Mouse (Mus musculus) embryo, embryonic 10 days (tissue): Measurements from ENCODE around the gene Fam166a.
"Not testable (repeated sequence)": the region's sequence is repeated elsewhere in the genome, so short reads cannot be mapped to it uniquely, and the experiment has no call there.

Experiments used
- DNase-seq: peaks from one replicate; pipeline ENCODE4 v3.0.0-alpha.2; 2015; ENCODE audit warnings: low spot score

Gene Fam166a

GRCm38 (mm10) chr2:25242101-25242506, 23.6 kb downstream of the Fam166a start, which contains the start of the genes Rnf208 and Cysrt1:
TSS of gene Rnf208 (plus strand) at chr2:25242255.
TSS of gene Cysrt1 (minus strand) at chr2:25242452.
- peak; percentile 38 for DNase-seq

GRCm38 (mm10) chr2:25243342-25243741, 24.8 kb downstream of the Fam166a start:
- DNase-seq: no peak

- DNase-seq: no peak
Observed at GRCm38 (mm10) chr2:25244144-25244543, 25.6 kb downstream of the Fam166a start.

DNA sequence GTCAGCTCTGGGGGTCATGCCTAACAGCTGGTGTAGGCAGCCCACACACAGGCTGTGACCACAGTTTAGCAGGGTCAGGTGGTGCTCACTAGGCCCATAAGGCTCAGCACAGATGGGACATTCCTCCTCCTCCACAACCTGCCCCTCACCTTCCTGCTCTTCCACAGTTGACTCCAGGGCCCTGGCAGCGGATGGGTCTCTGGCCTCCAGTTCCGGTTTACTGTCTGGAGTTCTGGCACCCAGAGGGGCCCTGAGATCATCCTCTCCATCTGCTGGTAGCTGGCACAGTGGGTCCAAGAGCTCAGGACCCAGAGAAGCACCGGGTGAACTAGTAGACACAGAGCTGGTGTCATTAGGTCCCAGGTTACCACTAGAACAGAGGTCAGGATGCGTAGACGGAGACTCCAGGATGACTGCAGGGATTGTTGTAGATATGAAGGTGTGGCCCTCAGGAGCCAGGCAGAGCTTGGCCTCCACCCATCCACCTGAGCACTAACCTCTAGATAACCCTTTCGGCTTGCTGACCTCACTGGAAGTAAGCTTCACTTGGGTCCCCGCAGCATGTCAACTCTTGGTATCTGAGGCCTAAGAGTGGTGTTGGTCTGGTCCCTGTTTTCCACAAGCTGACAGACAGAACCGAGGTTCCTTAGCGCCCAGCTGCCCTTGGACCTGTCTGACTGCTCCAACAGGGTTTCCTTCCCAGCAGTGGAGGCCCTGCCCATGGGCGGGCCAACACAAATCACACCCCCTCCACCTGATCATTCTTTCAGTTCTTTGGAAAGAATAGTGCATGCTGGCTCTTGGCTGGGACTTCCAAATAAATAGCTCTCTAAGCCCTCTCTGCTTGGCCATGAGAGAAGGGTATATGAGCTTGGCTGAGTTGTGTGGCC, 27.9 kb downstream of the Fam166a start, which contains the start of gene AL732309.1:
AL732309.1 (minus strand) TSS at position 681 of the 890 bp plus-strand sequence.
- no peak for DNase-seq

GRCm38 (mm10) chr2:25252331-25252730, 33.8 kb downstream of the Fam166a start:
- no peak for DNase-seq

DNA sequence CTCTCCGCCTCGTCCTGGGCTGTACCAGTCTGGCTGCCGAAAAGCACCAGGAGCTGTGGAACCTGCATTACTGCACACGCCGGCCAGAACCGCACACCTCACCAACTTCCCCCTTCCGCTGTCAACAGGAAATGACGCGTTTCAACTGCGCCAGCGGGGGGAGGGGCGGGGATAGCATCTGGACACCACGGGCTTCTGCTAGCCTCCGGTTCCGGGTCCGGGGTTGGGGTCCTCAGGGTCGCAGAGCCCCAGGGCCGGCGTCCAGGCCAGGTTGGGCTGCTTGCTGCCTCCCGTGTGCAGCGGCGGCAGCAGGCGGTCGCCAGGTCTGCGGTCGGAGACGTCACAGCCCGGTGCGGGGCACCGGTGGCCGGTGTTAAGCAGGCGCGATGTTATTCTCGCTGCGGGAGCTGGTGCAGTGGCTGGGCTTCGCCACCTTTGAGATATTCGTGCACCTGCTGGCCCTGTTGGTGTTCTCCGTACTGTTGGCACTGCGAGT, 36.8 kb downstream of the Fam166a start, which contains the start of gene Tmem203:
Tmem203 (plus strand) TSS at position 156 of the 496 bp plus-strand sequence.
- DNase-seq: peak; percentile 87

- peak; percentile 48 for DNase-seq
Observed at GRCm38 (mm10) chr2:25256443-25257109, 38.0 kb downstream of the Fam166a start.

- DNase-seq: not testable (repeated sequence)
Observed at GRCm38 (mm10) chr2:25257250-25257649, 38.7 kb downstream of the Fam166a start.

DNA sequence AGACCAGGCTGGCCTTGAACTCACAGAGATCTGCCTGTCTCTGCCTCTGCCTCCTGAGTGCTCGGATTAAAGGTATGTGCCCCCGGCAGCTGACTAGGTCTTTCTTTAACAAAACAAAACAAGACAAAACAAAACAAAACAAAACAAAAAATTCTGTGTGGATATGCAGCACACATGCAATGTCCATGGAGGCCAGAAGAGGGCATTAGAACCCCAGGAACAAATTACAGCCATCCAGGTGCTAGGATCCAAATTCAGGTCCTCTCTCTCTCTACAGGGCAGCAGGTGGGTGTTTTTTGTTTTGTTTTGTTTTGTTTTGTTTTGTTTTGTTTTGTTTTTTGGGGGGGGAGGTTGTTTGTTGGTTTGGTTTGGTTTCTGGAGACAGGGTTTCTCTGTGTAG, 40.3 kb downstream of the Fam166a start:
- DNase-seq: no peak

DNA sequence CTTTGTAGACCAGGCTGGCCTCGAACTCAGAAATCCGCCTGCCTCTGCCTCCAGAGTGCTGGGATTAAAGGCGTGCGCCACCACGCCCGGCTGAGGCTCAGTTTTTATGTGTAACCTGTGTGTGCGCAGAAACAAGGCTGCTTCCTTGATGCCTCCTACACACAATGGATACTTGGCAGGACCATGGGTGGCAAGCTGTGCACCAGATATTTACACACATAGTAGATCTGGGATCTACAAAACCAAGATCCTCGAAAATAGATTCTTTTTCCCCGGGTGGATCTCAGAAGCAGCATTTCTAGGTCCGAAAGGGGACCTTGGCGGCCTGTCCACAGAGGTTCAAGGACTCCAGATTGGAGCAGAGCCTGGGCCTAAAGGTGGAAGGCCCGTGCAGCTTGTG, 43.3 kb downstream of the Fam166a start:
- DNase-seq: no peak

DNA sequence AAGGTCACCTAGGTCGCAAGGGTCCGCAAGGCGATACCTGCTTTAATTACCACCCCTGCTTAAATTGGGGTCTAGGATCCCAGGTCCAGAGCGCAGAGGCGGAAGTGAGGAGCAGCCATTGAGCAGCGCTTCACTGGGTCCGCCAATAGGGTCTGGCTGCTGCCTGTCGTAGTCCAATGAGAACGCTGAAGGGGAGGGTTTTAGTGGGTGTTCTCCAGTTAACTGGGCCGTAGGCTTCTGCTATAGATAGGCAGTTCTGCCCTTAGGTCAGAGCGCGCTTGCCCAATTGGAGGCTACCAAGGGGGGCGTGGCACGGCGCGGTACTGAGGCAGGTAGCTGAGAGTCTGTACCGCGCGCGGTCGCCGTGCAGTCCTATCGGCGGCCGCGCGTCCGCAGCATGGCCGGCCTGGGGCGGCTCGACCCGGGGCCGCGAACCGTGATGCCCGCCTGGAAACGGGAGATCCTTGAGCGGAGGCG, 43.8 kb downstream of the Fam166a start, which contains the start of gene Tprn:
Tprn (plus strand) TSS at position 328 of the 477 bp plus-strand sequence.
- DNase-seq: peak; percentile 98

GRCm38 (mm10) chr2:25262795-25263622, 44.5 kb downstream of the Fam166a start:
- peak; percentile 45 for DNase-seq

DNA sequence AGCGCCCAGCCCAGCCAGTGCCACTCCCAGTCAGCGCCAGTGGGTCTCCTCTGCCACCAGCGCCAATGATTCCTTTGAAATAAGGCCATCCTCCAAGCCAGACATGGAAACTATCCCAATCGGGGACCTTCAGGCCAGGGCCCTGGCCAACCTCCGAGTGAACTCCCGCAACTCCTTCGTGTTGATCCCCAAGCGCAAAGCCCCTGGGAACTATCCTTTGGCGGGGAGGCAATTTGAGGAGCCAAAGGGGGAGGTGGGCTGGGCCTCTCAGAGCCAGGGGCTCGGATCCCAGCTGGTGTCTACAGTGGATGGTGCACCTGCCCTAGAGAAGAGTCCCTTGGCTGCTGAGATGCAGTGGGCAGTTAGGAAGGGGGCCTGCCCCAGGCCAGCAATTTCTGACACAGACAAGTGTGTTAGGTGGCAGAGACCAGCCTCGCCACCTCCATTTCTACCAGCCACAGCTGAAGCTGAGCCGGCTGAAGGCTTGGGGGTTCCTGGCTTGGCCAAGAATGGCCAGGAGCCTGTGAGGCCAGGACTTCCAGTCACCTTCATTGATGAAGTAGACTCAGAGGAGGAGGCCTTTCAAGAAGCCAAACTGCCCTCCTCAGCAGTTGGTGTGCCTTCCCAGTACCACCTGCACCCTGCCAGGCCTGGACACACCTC, 45.2 kb downstream of the Fam166a start:
- no peak for DNase-seq

GRCm38 (mm10) chr2:25264286-25264660, 45.7 kb downstream of the Fam166a start:
- DNase-seq: no peak

DNA sequence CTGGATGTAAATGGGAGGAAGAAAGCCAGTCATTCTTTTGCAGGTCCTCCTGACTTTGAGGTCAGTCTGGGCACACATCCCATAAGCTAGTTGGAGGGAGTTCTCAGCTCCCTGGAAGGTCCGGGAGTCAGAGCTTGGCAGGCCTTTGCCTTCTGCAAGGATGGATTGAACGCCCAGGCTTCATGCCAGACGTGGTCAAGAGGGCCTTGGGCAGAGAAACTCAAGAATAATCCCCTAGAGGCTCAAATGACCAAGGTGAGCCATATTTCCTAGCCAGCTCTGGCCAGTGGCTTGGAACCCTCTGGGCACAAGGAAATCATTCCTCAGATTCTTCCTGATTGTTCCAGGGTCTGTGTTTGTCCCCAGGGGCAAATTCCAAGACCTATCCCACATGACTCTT, 46.3 kb downstream of the Fam166a start:
- DNase-seq: no peak

DNA sequence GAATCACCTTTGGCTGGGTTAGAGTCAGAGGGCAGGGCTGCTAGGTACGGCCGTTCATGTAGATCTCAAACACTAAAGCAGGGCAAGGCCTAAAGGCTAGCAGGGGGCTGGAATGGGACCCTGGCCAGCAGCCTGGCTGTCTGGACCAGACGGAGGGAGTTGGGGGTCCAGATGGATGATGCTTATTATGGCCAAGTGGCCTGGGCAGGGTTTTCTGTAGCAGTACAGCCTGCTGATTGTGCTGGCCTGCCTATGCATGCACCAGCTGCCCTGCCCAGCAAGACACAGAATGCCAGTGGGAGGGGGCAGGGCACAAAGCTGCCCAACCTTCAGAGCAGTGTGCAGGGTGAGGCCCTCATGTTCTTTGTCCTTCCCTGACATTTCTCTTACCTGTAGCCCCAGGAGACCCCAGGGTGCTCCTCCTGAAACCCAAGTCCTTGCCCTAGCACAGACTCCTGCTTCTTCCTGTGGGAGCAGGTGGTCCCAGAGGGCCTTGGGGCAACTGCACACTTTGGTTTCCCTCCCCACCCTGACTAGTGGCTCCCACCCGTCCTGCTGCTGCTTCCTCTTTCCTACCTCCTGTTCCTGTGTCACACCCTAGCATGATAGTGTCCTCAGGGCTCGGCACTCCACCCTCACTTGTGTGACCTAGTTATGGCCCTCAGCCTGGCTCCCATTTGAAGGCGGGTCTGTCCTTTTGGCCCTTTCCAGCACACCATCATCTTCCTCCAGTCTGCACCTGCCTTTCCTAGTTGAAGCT, 47.5 kb downstream of the Fam166a start:
- no peak for DNase-seq

DNA sequence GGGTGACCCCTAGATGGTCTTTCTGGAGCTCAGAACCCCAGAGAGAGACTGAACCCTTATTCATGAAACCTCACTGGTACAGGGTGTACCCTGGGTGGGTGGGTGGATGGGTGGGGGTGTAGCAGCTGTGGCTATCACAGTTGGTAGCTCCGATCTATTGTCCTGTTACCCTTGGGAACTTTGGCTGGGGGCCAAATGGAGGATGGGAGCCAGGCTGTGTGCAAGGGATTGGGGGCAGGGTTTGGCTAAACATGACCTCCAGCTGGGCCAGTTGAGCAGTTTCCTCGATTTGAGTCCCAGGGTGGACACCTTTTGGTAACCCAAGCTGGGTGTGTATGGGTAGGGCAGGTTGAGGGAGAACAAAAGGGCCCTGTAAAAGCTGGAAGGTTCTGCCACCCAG, 48.2 kb downstream of the Fam166a start:
- DNase-seq: no peak

- no peak for DNase-seq
Observed at GRCm38 (mm10) chr2:25267241-25267640, 48.7 kb downstream of the Fam166a start.

- no peak for DNase-seq
Observed at GRCm38 (mm10) chr2:25267746-25268309, 49.3 kb downstream of the Fam166a start.
